Mouse (Mus musculus): ENCODE data around the gene Dlx4.

GRCm38 (mm10) chr11:95186826-95187225 is 40.8 kb upstream of the Dlx4 start:
- TF ChIP-seq CTCF (IDR thresholded peaks at IDR 0.05; ENCODE audit: low read depth, low read length) (no peak), POLR2A (IDR thresholded peaks at IDR 0.05; ENCODE audit: extremely low read depth, insufficient read depth, low read length) (no peak)
